Mouse (Mus musculus) heart, postnatal 0 days (tissue): ENCODE results near the gene Sardh.

Experiments
- CTCF ChIP-seq: IDR thresholded peaks from 2 replicates; pipeline ENCODE4 v1.5.1; 2016; ENCODE audit warnings: antibody characterized with exemption, control low read depth, low read depth
- EP300 ChIP-seq: IDR thresholded peaks from 2 replicates; pipeline ENCODE4 v1.6.1; 2016; ENCODE audit warnings: antibody characterized with exemption, low read depth

GRCm38 (mm10) chr2:27207126-27207525, 41.0 kb downstream of the Sardh start:
- TF ChIP-seq CTCF (no peak), EP300 (no peak)
